In the genomic region with DNA sequence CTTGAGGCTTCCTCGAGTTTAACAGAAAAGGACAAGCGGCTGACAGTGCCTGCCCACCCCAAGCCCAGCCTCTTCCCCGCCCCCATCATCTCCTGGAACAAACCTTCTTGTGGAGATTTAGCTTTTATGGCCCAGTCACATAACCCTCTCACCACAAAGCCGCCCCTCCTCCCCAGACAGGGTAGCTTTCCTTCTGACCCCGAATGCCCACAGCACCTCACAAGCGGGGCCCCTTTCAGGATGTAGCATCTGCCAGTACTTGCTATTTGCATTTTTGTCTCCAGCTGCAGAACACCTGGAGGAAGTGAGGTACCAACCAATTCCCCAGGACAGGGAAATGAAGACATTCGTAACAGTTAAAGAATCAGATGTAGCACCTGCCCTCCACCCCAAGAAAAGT, we compare ENCODE assay signal across 10 mouse cellular contexts.
DNase-seq lines count a peak whose midpoint lies in the region; ATAC-seq and TF ChIP-seq lines count a peak whose summit lies in the region.
"Had no signal": no experiment of that assay in that cellular context is flagged by ENCODE, and none has a peak within 500 bp of the region (broad histone marks: within the 10 kb centered on the region; RNA-seq: fewer than 3 reads in every experiment).

No protein-coding gene starts in this region.

- no peaks in the 10 kb centered on the region for H3K36me3 ChIP-seq in heart, embryonic 10.5 days
- H3K36me3 ChIP-seq in testis, adult 2 months (ENCODE audit: control insufficient read depth, insufficient read depth, low read length): no peaks in the 10 kb centered on the region
- no peaks in the 10 kb centered on the region for H3K36me3 ChIP-seq in neural tube, embryonic 12.5 days
- H3K36me3 ChIP-seq: forebrain, embryonic 15.5 days; hindbrain, embryonic 12.5 days had no signal

- no peak for TF ChIP-seq CTCF in testis, adult 2 months (IDR thresholded peaks at IDR 0.05; ENCODE audit: control insufficient read depth, insufficient read depth, insufficient replicate concordance, low read depth, low read length)

- WGBS in heart, embryonic 10.5 days: 47% methylated on average over 7 of the region's 7 CpGs
- 11% methylated on average over 7 of the region's 7 CpGs for WGBS in neural tube, embryonic 12.5 days

- no peak for DNase-seq in heart, embryonic 10.5 days (ENCODE audit: low spot score)
- DNase-seq in heart, adult 9 months (ENCODE audit: low spot score in 2 of 2): no peak
- no peak for DNase-seq in testis, postnatal 10 days (ENCODE audit: low spot score)
- no peak for DNase-seq in cerebellum, postnatal 10 days
- no peak for DNase-seq in cerebellum, postnatal 14 days

- H3K27ac ChIP-seq in heart, embryonic 10.5 days: 0 out of 2 replicates have a peak overlapping the region, but pooled peaks have one; percentile 32
- no peak overlapping the region for H3K27ac ChIP-seq in testis, adult 2 months (ENCODE audit: control insufficient read depth, insufficient read depth, low read depth, low read length)
- H3K27ac ChIP-seq in neural tube, embryonic 12.5 days: no peak overlapping the region
- H3K27ac ChIP-seq: forebrain, embryonic 15.5 days; hindbrain, embryonic 12.5 days had no signal

- H3K4me1 ChIP-seq in heart, embryonic 10.5 days: peaks cover 13% of the 10 kb centered on the region
- peaks cover 19% of the 10 kb centered on the region for H3K4me1 ChIP-seq in testis, adult 2 months (ENCODE audit: control insufficient read depth, insufficient read depth, low read length)
- peaks cover 11% of the 10 kb centered on the region; the same call in 1 of the 2 replicates for H3K4me1 ChIP-seq in neural tube, embryonic 12.5 days
- H3K4me1 ChIP-seq: forebrain, embryonic 15.5 days had no signal

- no peak overlapping the region for H3K4me3 ChIP-seq in heart, embryonic 10.5 days
- H3K4me3 ChIP-seq in testis, adult 2 months (ENCODE audit: control insufficient read depth, low read depth, low read length): no peak overlapping the region
- no peak overlapping the region for H3K4me3 ChIP-seq in neural tube, embryonic 12.5 days
- H3K4me3 ChIP-seq: forebrain, embryonic 15.5 days; hindbrain, embryonic 12.5 days had no signal

- no peaks in the 10 kb centered on the region for H3K9me3 ChIP-seq in heart, embryonic 10.5 days
- no peaks in the 10 kb centered on the region for H3K9me3 ChIP-seq in neural tube, embryonic 12.5 days
- H3K9me3 ChIP-seq: forebrain, embryonic 15.5 days; hindbrain, embryonic 12.5 days had no signal

- H3K27me3 ChIP-seq in heart, embryonic 10.5 days (ENCODE audit: insufficient read depth, poor library complexity, severe bottlenecking): no peaks in the 10 kb centered on the region
- H3K27me3 ChIP-seq in testis, adult 2 months (ENCODE audit: control insufficient read depth, insufficient read depth, low read length): no peaks in the 10 kb centered on the region
- H3K27me3 ChIP-seq in neural tube, embryonic 12.5 days (replicated peaks): no peaks in the 10 kb centered on the region
- H3K27me3 ChIP-seq: forebrain, embryonic 15.5 days; hindbrain, embryonic 12.5 days had no signal

- peak overlapping the region; percentile 22; the same call in 1 of the 2 replicates for H3K4me2 ChIP-seq in neural tube, embryonic 12.5 days (replicated peaks)
- H3K4me2 ChIP-seq: forebrain, embryonic 15.5 days; hindbrain, embryonic 12.5 days had no signal

- 0 out of 2 replicates have a peak, but pooled peaks have one; percentile 6 for TF ChIP-seq POLR2A in testis, adult 2 months (IDR thresholded peaks at IDR 0.05; ENCODE audit: control insufficient read depth, low read depth, low read length)

- ATAC-seq in neural tube, embryonic 12.5 days (ENCODE audit: low FRiP score, low read depth): no peak
- no peak for ATAC-seq in activated CD4-positive, CD25-positive, alpha-beta regulatory T cell, adult 4 months
- ATAC-seq: forebrain, embryonic 15.5 days had no signal

- H3K9ac ChIP-seq in neural tube, embryonic 12.5 days: no peak overlapping the region
- H3K9ac ChIP-seq: forebrain, embryonic 15.5 days; hindbrain, embryonic 12.5 days had no signal
